Mouse (Mus musculus) liver, postnatal 0 days (tissue): Measurements from ENCODE around the gene Psip1.
A peak's percentile ranks its signal among the peaks of the same experiment; 100 is the strongest.

Source experiments
- CTCF ChIP-seq: sonication (generic); IDR thresholded peaks from 2 replicates; pipeline ENCODE4 v1.5.1; 2016; ENCODE audit warnings: antibody characterized with exemption, low read depth
- EP300 ChIP-seq: IDR thresholded peaks from 2 replicates; pipeline ENCODE4 v1.6.1; 2016; ENCODE audit warnings: antibody characterized with exemption, low read depth, mild to moderate bottlenecking

DNA sequence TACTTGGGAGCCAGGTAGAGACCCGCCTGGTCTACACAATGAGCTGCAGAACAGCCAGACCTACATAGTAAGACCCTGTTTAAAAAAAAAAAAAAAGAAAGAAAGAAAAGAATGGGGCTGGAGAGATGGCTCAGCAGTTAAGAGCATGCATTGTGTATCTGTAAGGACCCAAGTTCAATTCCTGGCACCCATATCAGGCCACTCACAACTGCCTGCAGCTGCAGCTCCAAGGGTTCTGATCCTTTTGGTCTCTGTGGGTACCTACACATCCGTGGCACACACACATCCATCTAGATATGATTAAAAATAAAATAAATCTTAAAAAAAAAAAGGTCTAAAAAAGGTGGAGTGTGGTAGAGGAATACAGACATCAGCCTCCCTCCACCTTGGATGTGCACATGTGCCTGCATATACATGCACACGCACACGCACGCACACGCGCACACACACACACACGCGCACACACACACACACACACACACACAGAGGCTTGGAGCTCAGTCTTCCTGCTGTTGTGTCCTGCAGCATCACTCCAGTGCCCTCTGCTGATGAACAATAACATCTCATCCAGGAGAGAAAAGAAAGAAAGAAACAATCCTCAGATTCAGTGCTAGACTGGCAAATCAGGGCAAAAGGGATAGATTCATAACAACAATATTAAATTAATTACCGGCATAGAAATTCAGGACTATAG lies 28.9 kb upstream of the Psip1 start:
- TF ChIP-seq CTCF: peak; percentile 50
- TF ChIP-seq EP300: no peak
